Mouse (Mus musculus) C2C12 (cell line): ENCODE measurements around the gene Ckap4. TPM values are rescaled to one million over a fixed set of nuclear protein-coding genes. Genes with fewer than 3 reads are reported as not detected.

Experiments
- H3K27me3 ChIP-seq: one replicate; pipeline ENCODE4 v1.6.1; 2011; ENCODE audit not compliant: control insufficient read depth, insufficient read depth, insufficient read length
- H3K36me3 ChIP-seq: one replicate; pipeline ENCODE4 v1.6.1; 2011; ENCODE audit not compliant: control insufficient read depth, insufficient read depth
- H3K4me3 ChIP-seq: one replicate; pipeline ENCODE4 v1.5.1; 2011; ENCODE audit warnings: mild to moderate bottlenecking, control low read depth; ENCODE audit not compliant: poor library complexity, insufficient read depth, severe bottlenecking
- H3K79me2 ChIP-seq: one replicate; pipeline ENCODE4 v1.6.1; 2011; ENCODE audit not compliant: control insufficient read depth, insufficient read depth
- H3K79me3 ChIP-seq: one replicate; pipeline ENCODE4 v1.6.1; 2011; ENCODE audit warnings: low read depth, control low read depth
- H3ac ChIP-seq: one replicate; pipeline ENCODE3; 2011; ENCODE audit warnings: low read depth; ENCODE audit not compliant: control insufficient read depth, insufficient read length
- CEBPB ChIP-seq: IDR thresholded peaks from one replicate; pipeline ENCODE4 v1.6.1; 2011; ENCODE audit warnings: low read depth, mild to moderate bottlenecking, control low read depth, moderate library complexity
- CTCF ChIP-seq: IDR thresholded peaks from one replicate; pipeline ENCODE4 v1.5.1; 2011; ENCODE audit not compliant: control insufficient read depth, insufficient read depth, insufficient read length
- FOSL1 ChIP-seq: IDR thresholded peaks from one replicate; pipeline ENCODE4 v1.8.0; 2011; ENCODE audit warnings: mild to moderate bottlenecking, low read length; ENCODE audit not compliant: poor library complexity, insufficient read depth, severe bottlenecking
- MAX ChIP-seq: IDR thresholded peaks from one replicate; pipeline ENCODE4 v1.6.1; 2011; ENCODE audit warnings: mild to moderate bottlenecking, control low read depth
- MYOD1 ChIP-seq: IDR thresholded peaks from one replicate; pipeline ENCODE4 v1.6.1; 2011; ENCODE audit warnings: low read depth; ENCODE audit not compliant: control insufficient read depth, insufficient read length
- MYOG ChIP-seq: IDR thresholded peaks from one replicate; pipeline ENCODE4 v1.6.1; 2011; ENCODE audit not compliant: control insufficient read depth, insufficient read length; ENCODE audit errors: extremely low read depth
- USF1 ChIP-seq: IDR thresholded peaks from one replicate; pipeline ENCODE4 v1.6.1; 2011; ENCODE audit warnings: low read depth, mild to moderate bottlenecking, control low read depth, moderate library complexity
- polyA plus RNA-seq: library from polyadenylated mRNA; unstranded; fragments of >200 nt; fragmentation: generic; extraction: Trizol; gene quantifications from one replicate; pipeline ENCODE4 v1.2.1, GENCODE M21; 2012; ENCODE audit warnings: missing spikeins

Ckap4 gene
- polyA plus RNA-seq, 1 experiment = 106 TPM

DNA sequence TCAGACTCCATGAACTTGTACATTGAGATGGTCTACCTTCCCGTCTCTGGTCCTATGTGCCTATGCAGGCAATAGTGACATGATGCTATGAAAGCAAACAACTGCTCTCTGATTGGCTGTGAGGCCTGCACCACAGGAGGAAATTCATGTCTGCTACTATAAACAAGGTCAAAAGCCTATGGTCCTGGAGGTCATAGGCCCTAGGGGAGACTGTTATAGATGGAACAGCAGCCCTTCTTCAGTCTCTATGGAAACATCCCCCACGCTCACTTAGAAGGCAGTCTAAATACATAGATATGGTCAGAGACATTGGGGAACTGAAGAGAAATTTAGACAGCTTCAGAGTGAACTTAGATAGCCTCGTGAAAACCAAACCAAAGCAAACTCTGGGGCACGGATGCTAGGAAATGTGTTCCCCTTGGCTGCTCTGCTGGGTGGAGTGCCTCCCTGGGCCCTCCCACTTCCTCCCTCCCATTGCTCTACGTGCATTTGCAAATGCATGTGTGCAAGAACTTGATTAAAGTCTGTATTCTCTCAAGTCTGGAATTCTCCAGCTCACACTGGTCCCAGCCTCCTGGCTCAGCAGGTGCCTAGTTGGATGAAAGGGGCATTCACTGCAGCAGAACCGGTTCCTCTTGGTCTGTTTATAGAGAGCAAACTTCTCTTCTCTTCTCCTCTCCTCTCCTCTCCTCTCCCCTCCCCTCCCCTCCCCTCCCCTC is 20.6 kb upstream of the Ckap4 start:
- H3K4me3 ChIP-seq = no peak overlapping the region
- no peaks in the 10 kb centered on the region for H3K27me3 ChIP-seq
- no peak overlapping the region for H3ac ChIP-seq
- H3K79me2 ChIP-seq = no peaks in the 10 kb centered on the region
- no peaks in the 10 kb centered on the region for H3K79me3 ChIP-seq
- no peaks in the 10 kb centered on the region for H3K36me3 ChIP-seq
- TF ChIP-seq MAX (no peak), CTCF (no peak), USF1 (no peak), MYOG (no peak)

DNA sequence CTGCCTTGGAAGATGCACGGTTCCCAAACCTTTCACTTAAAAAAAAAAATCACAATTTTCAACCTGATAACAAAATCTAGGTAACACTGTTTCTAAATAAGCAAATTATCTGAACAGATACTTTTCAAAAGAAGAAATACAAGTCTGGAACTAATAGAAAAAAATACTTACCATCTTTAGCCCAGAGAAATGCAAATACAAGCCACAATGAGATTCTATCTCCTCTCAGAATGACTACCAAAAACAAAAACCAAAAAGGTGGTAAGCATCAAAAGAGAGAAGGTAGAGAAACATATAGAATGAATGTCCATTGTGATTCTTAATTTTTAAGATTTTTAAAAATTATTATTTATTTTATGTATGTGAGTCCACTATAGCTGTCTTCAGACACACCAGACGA is 18.6 kb upstream of the Ckap4 start:
- no peak overlapping the region for H3ac ChIP-seq
- H3K79me2 ChIP-seq = no peaks in the 10 kb centered on the region
- no peak overlapping the region for H3K4me3 ChIP-seq
- no peaks in the 10 kb centered on the region for H3K79me3 ChIP-seq
- no peaks in the 10 kb centered on the region for H3K27me3 ChIP-seq
- TF ChIP-seq MAX = no peak
- no peak for TF ChIP-seq CTCF
- TF ChIP-seq USF1 = no peak
- no peak for TF ChIP-seq FOSL1
- no peak for TF ChIP-seq CEBPB
- no peak for TF ChIP-seq MYOG
- no peak for TF ChIP-seq MYOD1
- H3K36me3 ChIP-seq = no peaks in the 10 kb centered on the region

DNA sequence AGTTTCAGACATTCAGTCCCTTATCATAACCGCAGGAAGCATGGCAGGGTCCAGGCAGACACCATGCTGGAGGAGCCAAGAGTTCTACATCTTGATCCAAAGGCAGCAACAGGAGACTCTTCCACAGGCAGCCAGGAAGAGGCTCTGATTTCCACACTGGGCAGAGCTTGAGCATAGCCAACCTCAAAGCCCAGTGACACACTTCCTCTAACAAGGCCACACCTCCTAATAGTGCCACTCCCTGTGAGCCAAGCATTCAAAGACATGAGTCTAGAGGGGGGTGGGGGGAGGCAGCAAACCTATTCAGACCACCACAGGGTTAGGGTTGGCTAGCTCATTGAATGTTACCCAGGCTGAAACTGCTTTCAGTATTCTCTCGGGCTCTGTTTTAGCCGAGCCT is 18.0 kb upstream of the Ckap4 start:
- H3K4me3 ChIP-seq = no peak overlapping the region
- no peak for TF ChIP-seq CEBPB
- TF ChIP-seq CTCF = no peak

DNA sequence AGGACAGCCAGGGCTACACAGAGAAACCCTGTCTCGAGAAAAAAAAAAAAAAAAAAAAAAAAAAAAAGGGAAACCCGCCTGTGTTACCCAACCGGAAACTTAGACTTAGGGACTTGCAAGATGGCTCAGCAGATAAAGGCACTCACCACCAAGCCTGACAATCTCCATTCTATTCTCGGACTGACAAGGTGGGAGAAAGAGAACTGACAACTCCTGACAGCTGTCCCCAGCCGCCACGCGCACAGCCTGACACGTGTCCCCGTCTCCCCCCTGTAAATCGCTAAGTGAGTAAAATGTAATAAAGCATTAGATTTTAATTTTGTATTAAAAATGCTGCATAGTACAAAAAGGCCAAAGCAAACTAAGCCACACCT is 16.0 kb upstream of the Ckap4 start:
- Histone ChIP-seq H3K27me3 (no peaks in the 10 kb centered on the region), H3K36me3 (no peaks in the 10 kb centered on the region), H3ac (no peak overlapping the region), H3K4me3 (no peak overlapping the region), H3K79me3 (no peaks in the 10 kb centered on the region), H3K79me2 (no peaks in the 10 kb centered on the region)
- TF ChIP-seq MYOD1 (no peak), MAX (no peak)

More for the DNA sequence above, 18.0 kb upstream of the Ckap4 start:
- Histone ChIP-seq H3ac (no peak overlapping the region), H3K36me3 (no peaks in the 10 kb centered on the region), H3K79me3 (no peaks in the 10 kb centered on the region), H3K27me3 (no peaks in the 10 kb centered on the region), H3K79me2 (no peaks in the 10 kb centered on the region)

DNA sequence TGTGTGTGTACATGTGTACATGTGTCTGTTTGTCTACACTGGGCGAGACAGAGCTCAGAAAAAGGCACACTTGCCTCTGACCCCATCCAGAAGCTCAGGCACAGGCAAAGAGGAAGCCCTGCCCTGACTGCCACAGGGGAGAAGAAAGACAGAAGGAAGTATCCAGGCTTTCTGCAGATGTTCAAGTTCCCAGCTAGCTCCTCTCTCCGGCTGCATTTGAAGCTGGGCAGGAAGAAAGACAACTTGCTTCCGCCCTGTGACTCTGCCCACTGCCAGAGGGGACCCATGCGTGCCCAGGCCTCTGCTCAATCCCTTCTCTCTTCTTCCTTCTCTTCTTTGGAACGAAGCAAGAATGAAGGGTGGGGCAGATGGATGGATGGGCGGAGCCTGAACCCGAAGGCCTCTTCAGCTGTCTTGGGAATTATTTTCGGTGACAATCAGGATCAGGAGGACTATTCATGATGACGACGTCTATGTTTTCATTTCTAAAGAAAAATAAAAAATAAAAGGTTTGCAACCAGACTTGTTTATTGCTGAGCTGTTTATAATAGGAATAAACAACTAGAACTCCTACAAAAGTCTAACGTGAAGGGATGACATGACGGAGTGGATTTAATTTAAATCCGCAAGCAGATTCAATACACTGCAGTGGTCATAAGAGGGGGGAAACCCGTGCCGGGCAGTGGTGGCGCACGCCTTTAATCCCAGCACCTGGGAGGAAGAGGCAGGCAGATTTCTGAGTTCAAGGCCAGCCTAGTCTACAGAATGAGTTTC is 15.5 kb upstream of the Ckap4 start:
- no peak overlapping the region for H3ac ChIP-seq
- no peak for TF ChIP-seq FOSL1
- no peak for TF ChIP-seq USF1
- no peak for TF ChIP-seq MYOG
- TF ChIP-seq MAX = no peak
- no peak for TF ChIP-seq CTCF
- TF ChIP-seq CEBPB = no peak
- no peak for TF ChIP-seq MYOD1

DNA sequence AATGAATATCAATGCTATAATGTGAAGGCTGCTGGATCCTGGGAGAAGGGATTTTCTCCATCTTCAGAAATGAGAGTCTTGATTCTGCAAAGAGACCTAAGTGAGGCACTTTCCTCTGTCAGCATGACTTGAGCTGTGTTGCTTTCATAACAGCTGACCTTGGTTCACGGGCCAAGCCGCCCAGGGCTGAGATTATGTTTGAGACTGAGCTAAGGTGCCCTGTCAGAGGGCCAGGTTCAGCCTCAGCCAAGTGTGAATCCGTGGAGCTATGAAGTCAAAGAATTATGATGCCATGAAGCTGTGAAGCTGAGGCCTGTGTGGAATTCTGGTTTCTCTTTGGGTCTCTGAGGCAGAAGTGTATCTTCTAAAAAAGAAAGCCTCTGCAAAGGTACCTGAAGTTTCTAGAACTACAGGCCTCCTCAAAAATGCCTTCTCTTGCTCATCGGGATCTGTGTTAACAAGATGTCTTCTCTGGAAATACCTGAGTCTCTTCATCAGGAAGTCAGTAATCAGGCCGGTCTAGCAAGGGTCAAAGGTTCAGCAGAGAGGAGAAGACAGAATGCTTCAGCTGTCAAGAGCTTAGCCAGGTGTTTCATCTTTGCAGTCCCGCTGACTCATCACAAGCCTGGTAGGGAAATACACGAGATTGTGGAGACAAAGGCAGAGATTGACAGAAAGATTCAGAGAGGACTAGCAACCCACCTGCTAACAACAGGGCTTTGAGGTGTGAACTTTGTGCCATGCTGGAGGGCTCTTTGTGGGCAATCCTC is 11.2 kb upstream of the Ckap4 start:
- TF ChIP-seq USF1 = no peak
- Histone ChIP-seq H3K79me3 (no peaks in the 10 kb centered on the region), H3K36me3 (no peaks in the 10 kb centered on the region), H3K4me3 (no peak overlapping the region), H3ac (no peak overlapping the region), H3K27me3 (no peaks in the 10 kb centered on the region), H3K79me2 (no peaks in the 10 kb centered on the region)

More for the DNA sequence above, 15.5 kb upstream of the Ckap4 start:
- H3K79me3 ChIP-seq = no peaks in the 10 kb centered on the region
- H3K4me3 ChIP-seq = no peak overlapping the region
- no peaks in the 10 kb centered on the region for H3K36me3 ChIP-seq
- no peaks in the 10 kb centered on the region for H3K27me3 ChIP-seq
- H3K79me2 ChIP-seq = no peaks in the 10 kb centered on the region
